Mouse (Mus musculus): ENCODE data around the gene Ptbp1. TPM values are rescaled to one million over a fixed set of nuclear protein-coding genes. Genes with fewer than 3 reads are reported as not detected.

The Ptbp1 gene
- polyA plus RNA-seq, 1 experiment from 2014 or later = 366 TPM

GRCm38 (mm10) chr10:79910556-79910955 is 56.3 kb downstream of the Ptbp1 start, which contains the start of gene Gm26602:
Gene Gm26602 (plus strand): TSS chr10:79910856.
- Histone ChIP-seq H3K4me2 (no peak within 1 kb of the TSS), H3K4me1 (ENCODE audit: insufficient read depth) (no peaks in the 10 kb centered on the region), H3K9ac (0 out of 2 replicates have a peak within 1 kb of the TSS, but pooled peaks have one; percentile 6), H3K27me3 (ENCODE audit: insufficient read depth, low read length) (no peaks in the 10 kb centered on the region), H3K4me3 (ENCODE audit: low read depth, low read length) (no peak within 1 kb of the TSS), H3K27ac (ENCODE audit: low read depth) (peak within 1 kb of the TSS; percentile 98; the same call in 1 of the 2 replicates), H3K36me3 (ENCODE audit: insufficient read depth) (peaks cover 40% of the 10 kb centered on the region), H3K9me3 (ENCODE audit: low read depth, low read length) (no peaks in the 10 kb centered on the region)
- no peak for ATAC-seq (ENCODE audit: insufficient read depth)
- DNase-seq = no peak
- no peak for TF ChIP-seq CTCF (IDR thresholded peaks at IDR 0.05; ENCODE audit: low read depth)
- 94% methylated on average over 4 of the region's 4 CpGs for WGBS

- 64% methylated on average over 20 of the region's 20 CpGs for WGBS
- DNase-seq = no peak
- Histone ChIP-seq H3K36me3 (ENCODE audit: insufficient read depth) (peaks cover 23% of the 10 kb centered on the region), H3K4me3 (ENCODE audit: low read depth, low read length) (no peak overlapping the region), H3K27me3 (ENCODE audit: insufficient read depth, low read length) (peaks cover 1% of the 10 kb centered on the region; the same call in 1 of the 2 replicates), H3K27ac (ENCODE audit: low read depth) (no peak overlapping the region), H3K4me2 (no peak overlapping the region), H3K9ac (no peak overlapping the region), H3K9me3 (ENCODE audit: low read depth, low read length) (no peaks in the 10 kb centered on the region), H3K4me1 (ENCODE audit: insufficient read depth) (0 out of 2 replicates have a peak, but pooled peaks cover 5% of the 10 kb centered on the region)
- no peak for TF ChIP-seq CTCF (IDR thresholded peaks at IDR 0.05; ENCODE audit: low read depth)
- no peak for ATAC-seq (ENCODE audit: insufficient read depth)
These were observed 58.2 kb downstream of the Ptbp1 start for GRCm38 (mm10) chr10:79912412-79912811.

Small RNA genes lying within 50 kb of the gene (microRNA-seq; reads per million reads assigned to microRNA genes)
- gene Mir6910 (ENCODE audit: borderline number of aligned reads) = not detected

Other genes starting within 250 kb of the Ptbp1 start
- not detected in 2 replicates for gene C2cd4c, start 240.4 kb upstream of the Ptbp1 start, polyA plus RNA-seq (2014; fragmentation: Nextera tagmentation; extraction: Ambion mirVana)
- gene Shc2, start 216.5 kb upstream of the Ptbp1 start, polyA plus RNA-seq (2014; fragmentation: Nextera tagmentation; extraction: Ambion mirVana) = 5.8 and 7.1 TPM in 2 replicates
- not detected in 2 replicates for gene Odf3l2, start 208.7 kb upstream of the Ptbp1 start, polyA plus RNA-seq (2014; fragmentation: Nextera tagmentation; extraction: Ambion mirVana)
- 0.93 and 1.2 TPM in 2 replicates for gene Madcam1, start 189.9 kb upstream of the Ptbp1 start, polyA plus RNA-seq (2014; fragmentation: Nextera tagmentation; extraction: Ambion mirVana)
- gene Tpgs1, start 185.1 kb upstream of the Ptbp1 start, polyA plus RNA-seq (2014; fragmentation: Nextera tagmentation; extraction: Ambion mirVana) = 56.4 and 62.4 TPM in 2 replicates
- 88.2 and 92.9 TPM in 2 replicates for gene Cdc34, start 172.2 kb upstream of the Ptbp1 start, polyA plus RNA-seq (2014; fragmentation: Nextera tagmentation; extraction: Ambion mirVana)
- 0.24 and 0.84 TPM in 2 replicates for gene Gzmm, start 165.4 kb upstream of the Ptbp1 start, polyA plus RNA-seq (2014; fragmentation: Nextera tagmentation; extraction: Ambion mirVana)
- gene Bsg, start 149.9 kb upstream of the Ptbp1 start, polyA plus RNA-seq (2014; fragmentation: Nextera tagmentation; extraction: Ambion mirVana) = 842 and 871 TPM in 2 replicates
- gene Hcn2, start 137.8 kb upstream of the Ptbp1 start, polyA plus RNA-seq (2014; fragmentation: Nextera tagmentation; extraction: Ambion mirVana) = 0.14 TPM in 1 of 2 replicates, not detected in the other
- gene Polrmt, start 107.8 kb upstream of the Ptbp1 start, polyA plus RNA-seq (2014; fragmentation: Nextera tagmentation; extraction: Ambion mirVana) = 44.2 and 44.6 TPM in 2 replicates
- gene Fgf22, start 99.4 kb upstream of the Ptbp1 start, polyA plus RNA-seq (2014; fragmentation: Nextera tagmentation; extraction: Ambion mirVana) = 0.30 and 0.41 TPM in 2 replicates
- 107 and 123 TPM in 2 replicates for gene Rnf126, start 87.5 kb upstream of the Ptbp1 start, polyA plus RNA-seq (2014; fragmentation: Nextera tagmentation; extraction: Ambion mirVana)
- 12.2 and 12.4 TPM in 2 replicates for gene Fstl3, start 77.2 kb upstream of the Ptbp1 start, polyA plus RNA-seq (2014; fragmentation: Nextera tagmentation; extraction: Ambion mirVana)
- gene Prss57, start 63.5 kb upstream of the Ptbp1 start, polyA plus RNA-seq (2014; fragmentation: Nextera tagmentation; extraction: Ambion mirVana) = 0.11 TPM in 1 of 2 replicates, not detected in the other
- 68.1 and 72.4 TPM in 2 replicates for gene Palm, start 60.9 kb upstream of the Ptbp1 start, polyA plus RNA-seq (2014; fragmentation: Nextera tagmentation; extraction: Ambion mirVana)
- gene Misp, start 33.4 kb upstream of the Ptbp1 start, polyA plus RNA-seq (2014; fragmentation: Nextera tagmentation; extraction: Ambion mirVana) = 5.0 and 6.1 TPM in 2 replicates
- 3.5 and 3.7 TPM in 2 replicates for gene Prtn3, start 20.0 kb downstream of the Ptbp1 start, polyA plus RNA-seq (2014; fragmentation: Nextera tagmentation; extraction: Ambion mirVana)
- 31.3 and 37.4 TPM in 2 replicates for gene Plppr3, start 20.2 kb downstream of the Ptbp1 start, polyA plus RNA-seq (2014; fragmentation: Nextera tagmentation; extraction: Ambion mirVana)
- gene Elane, start 31.8 kb downstream of the Ptbp1 start, polyA plus RNA-seq (2014; fragmentation: Nextera tagmentation; extraction: Ambion mirVana) = 0.18 and 0.26 TPM in 2 replicates
- gene Cfd, start 36.4 kb downstream of the Ptbp1 start, polyA plus RNA-seq (2014; fragmentation: Nextera tagmentation; extraction: Ambion mirVana) = not detected in 2 replicates
- 55.5 and 58.7 TPM in 2 replicates for gene Med16, start 54.5 kb downstream of the Ptbp1 start, polyA plus RNA-seq (2014; fragmentation: Nextera tagmentation; extraction: Ambion mirVana)
- gene Gm26602, start 56.4 kb downstream of the Ptbp1 start, polyA plus RNA-seq (2014; fragmentation: Nextera tagmentation; extraction: Ambion mirVana) = 4.1 TPM in 1 of 2 replicates, not detected in the other
- 0.70 and 1.2 TPM in 2 replicates for gene Kiss1r, start 62.5 kb downstream of the Ptbp1 start, polyA plus RNA-seq (2014; fragmentation: Nextera tagmentation; extraction: Ambion mirVana)
- 127 and 132 TPM in 2 replicates for gene R3hdm4, start 66.8 kb downstream of the Ptbp1 start, polyA plus RNA-seq (2014; fragmentation: Nextera tagmentation; extraction: Ambion mirVana)
- gene Arid3a, start 72.6 kb downstream of the Ptbp1 start, polyA plus RNA-seq (2014; fragmentation: Nextera tagmentation; extraction: Ambion mirVana) = 5.1 and 5.4 TPM in 2 replicates
- gene Wdr18, start 105.7 kb downstream of the Ptbp1 start, polyA plus RNA-seq (2014; fragmentation: Nextera tagmentation; extraction: Ambion mirVana) = 113 and 124 TPM in 2 replicates
- gene Grin3b, start 116.3 kb downstream of the Ptbp1 start, polyA plus RNA-seq (2014; fragmentation: Nextera tagmentation; extraction: Ambion mirVana) = 0.30 and 0.41 TPM in 2 replicates
- 19.3 and 23.4 TPM in 2 replicates for gene Tmem259, start 129.9 kb downstream of the Ptbp1 start, polyA plus RNA-seq (2014; fragmentation: Nextera tagmentation; extraction: Ambion mirVana)
- 354 and 364 TPM in 2 replicates for gene Cnn2, start 134.2 kb downstream of the Ptbp1 start, polyA plus RNA-seq (2014; fragmentation: Nextera tagmentation; extraction: Ambion mirVana)
- gene Abca7, start 142.1 kb downstream of the Ptbp1 start, polyA plus RNA-seq (2014; fragmentation: Nextera tagmentation; extraction: Ambion mirVana) = 3.0 and 3.5 TPM in 2 replicates
- 11.2 and 13.2 TPM in 2 replicates for gene Arhgap45, start 162.2 kb downstream of the Ptbp1 start, polyA plus RNA-seq (2014; fragmentation: Nextera tagmentation; extraction: Ambion mirVana)
- gene Polr2e, start 185.4 kb downstream of the Ptbp1 start, polyA plus RNA-seq (2014; fragmentation: Nextera tagmentation; extraction: Ambion mirVana) = 240 and 258 TPM in 2 replicates
- gene Gpx4, start 192.7 kb downstream of the Ptbp1 start, polyA plus RNA-seq (2014; fragmentation: Nextera tagmentation; extraction: Ambion mirVana) = 471 and 474 TPM in 2 replicates